Mouse (Mus musculus) heart, postnatal 0 days (tissue): ENCODE data around the gene Sorcs2.

Experiments
- CTCF ChIP-seq: IDR thresholded peaks from 2 replicates; pipeline ENCODE4 v1.5.1; 2016; ENCODE audit warnings: antibody characterized with exemption, control low read depth, low read depth
- EP300 ChIP-seq: IDR thresholded peaks from 2 replicates; pipeline ENCODE4 v1.6.1; 2016; ENCODE audit warnings: antibody characterized with exemption, low read depth

- no peak for TF ChIP-seq CTCF
- no peak for TF ChIP-seq EP300
These were observed 308.7 kb downstream of the Sorcs2 start for GRCm38 (mm10) chr5:36089243-36089642.
